ENCODE assay signal across 19 mouse cellular contexts in the genomic region with DNA sequence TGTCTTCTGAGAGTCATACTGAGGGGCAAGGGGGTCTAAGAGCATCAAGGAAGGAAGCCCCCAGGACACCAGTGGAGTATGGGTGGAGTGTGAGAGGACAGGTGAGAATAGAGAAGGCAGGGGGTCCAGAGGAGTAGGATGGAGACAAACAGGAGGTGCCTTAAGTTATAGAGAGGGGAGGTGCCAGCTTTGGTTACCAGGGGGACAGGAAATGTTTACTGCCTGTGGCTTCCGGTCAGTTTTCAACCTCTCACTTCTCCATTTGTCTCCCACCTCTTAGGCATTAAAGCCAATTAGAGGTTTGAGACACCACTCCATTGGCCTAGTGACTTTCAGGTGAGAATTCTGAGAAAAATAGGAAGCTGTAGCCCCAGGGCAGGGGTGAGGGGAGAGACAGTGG. TPM values are rescaled to one million over a fixed set of nuclear protein-coding genes. Genes with fewer than 3 reads are reported as not detected.
A peak's percentile ranks its signal among the peaks of the same experiment; 100 is the strongest.
DNase-seq lines count a peak whose midpoint lies in the region; ATAC-seq and TF ChIP-seq lines count a peak whose summit lies in the region.
"Had no signal": no experiment of that assay in that cellular context is flagged by ENCODE, and none has a peak within 500 bp of the region (broad histone marks: within the 10 kb centered on the region; RNA-seq: fewer than 3 reads in every experiment).

No protein-coding gene starts in this region.

- 30% methylated on average over 1 of the region's 1 CpGs for whole genome bisulfite sequencing in liver, postnatal 0 days (ENCODE audit: insufficient replicate concordance)

- intact Hi-C loops in gastrocnemius, adult 2 months (cut with DNase I) = no loop called here

- H3K9ac ChIP-seq in liver, postnatal 0 days (replicated peaks) = 0 out of 2 replicates have a peak overlapping the region, but pooled peaks have one; percentile 3
- H3K9ac ChIP-seq: forebrain, embryonic 13.5 days; hindbrain, embryonic 15.5 days; limb, embryonic 13.5 days; neural tube, embryonic 15.5 days had no signal

- TF ChIP-seq CTCF in gastrocnemius, adult 2 months (IDR thresholded peaks at IDR 0.05) = no peak
- TF ChIP-seq CTCF in liver, postnatal 0 days (IDR thresholded peaks at IDR 0.05; ENCODE audit: low read depth) = no peak

- no peak overlapping the region for H3K4me2 ChIP-seq in liver, postnatal 0 days (ENCODE audit: low read depth, low read length)
- H3K4me2 ChIP-seq: forebrain, embryonic 13.5 days; hindbrain, embryonic 15.5 days; limb, embryonic 13.5 days; neural tube, embryonic 15.5 days had no signal

- H3K9me3 ChIP-seq in liver, postnatal 0 days (ENCODE audit: low read length) = no peaks in the 10 kb centered on the region
- H3K9me3 ChIP-seq: forebrain, embryonic 13.5 days; hindbrain, embryonic 15.5 days; limb, embryonic 13.5 days; neural tube, embryonic 15.5 days had no signal

- H3K27ac ChIP-seq in gastrocnemius, adult 2 months = peak overlapping the region; percentile 57
- peak overlapping the region; percentile 62 for H3K27ac ChIP-seq in liver, postnatal 0 days (ENCODE audit: low read depth)
- H3K27ac ChIP-seq: forebrain, embryonic 13.5 days; hindbrain, embryonic 15.5 days; limb, embryonic 13.5 days; neural tube, embryonic 15.5 days had no signal

- TF ChIP-seq EP300 in liver, postnatal 0 days (IDR thresholded peaks at IDR 0.05; ENCODE audit: low read depth) = no peak

- no peak for ATAC-seq in liver, postnatal 0 days
- no peak for ATAC-seq in frontal cortex, adult (ENCODE audit: low TSS enrichment)
- ATAC-seq: forebrain, embryonic 13.5 days; lung, postnatal 0 days; midbrain, embryonic 16.5 days had no signal

- H3K4me3 ChIP-seq in gastrocnemius, adult 2 months = no peak overlapping the region
- H3K4me3 ChIP-seq in liver, postnatal 0 days (ENCODE audit: low read depth, low read length) = no peak overlapping the region
- H3K4me3 ChIP-seq: forebrain, embryonic 13.5 days; hindbrain, embryonic 15.5 days; limb, embryonic 13.5 days; neural tube, embryonic 15.5 days had no signal

- H3K36me3 ChIP-seq in liver, postnatal 0 days (replicated peaks; ENCODE audit: insufficient read depth, low read length) = peaks cover 7% of the 10 kb centered on the region
- H3K36me3 ChIP-seq: hindbrain, embryonic 15.5 days; neural tube, embryonic 15.5 days had no signal

- H3K4me1 ChIP-seq in liver, postnatal 0 days (ENCODE audit: insufficient read depth) = peaks cover 55% of the 10 kb centered on the region

- no peaks in the 10 kb centered on the region for H3K27me3 ChIP-seq in liver, postnatal 0 days (ENCODE audit: insufficient read depth, low read length)
- H3K27me3 ChIP-seq: limb, embryonic 13.5 days had no signal

- no peak for DNase-seq in gastrocnemius, adult 2 months
- DNase-seq in gastrocnemius, adult 18-20 months (ENCODE audit: low spot score) = no peak
- peak; percentile 49 for DNase-seq in lung, postnatal 36 days
- DNase-seq in lung, postnatal 4 days = no peak
- DNase-seq in liver, postnatal 0 days = no peak
- DNase-seq in layer of hippocampus, postnatal 10 days (ENCODE audit: low spot score in 2 of 2) = no peak
- DNase-seq in left cerebral cortex, adult 8-10 months (ENCODE audit: low spot score in 2 of 2) = no peak
- DNase-seq: adrenal gland, postnatal 14 days; cerebellum, adult 11-12 months; gastrocnemius, postnatal 10 days; kidney, adult 18-20 months; kidney, postnatal 4 days had no signal

RNA-seq across cellular contexts. Expression of gene Itga5, which starts 5.3 kb away (rescaled TPM):
- 1 to 10 TPM; 5.0 to 10.0 TPM for total RNA-seq in gastrocnemius, adult 2 months (2021)
- 1 to 10 TPM; 6.5 to 9.1 TPM for total RNA-seq in gastrocnemius, adult 18-20 months (2021)
- 15.6 and 16.0 TPM in 2 replicates for polyA plus RNA-seq in liver, postnatal 0 days (2015; fragmentation: Nextera tagmentation; extraction: Ambion mirVana)
- total RNA-seq in layer of hippocampus, postnatal 10 days (2021) = 1 to 10 TPM; 6.7 to 7.5 TPM
- 1 to 10 TPM; 5.7 to 7.2 (median 5.9) TPM for total RNA-seq in left cerebral cortex, adult 8-10 months (2022)

RNA-seq across cellular contexts. Expression of gene Zfp385a, which starts 21.4 kb away (rescaled TPM):
- total RNA-seq in gastrocnemius, adult 2 months (2021) = 10 to 100 TPM in 1 of 2 experiments, 1 to 10 TPM in 1; 8.0 to 13.0 TPM
- 10 to 100 TPM in 1 of 2 experiments, 1 to 10 TPM in 1; 7.9 to 32.1 TPM for total RNA-seq in gastrocnemius, adult 18-20 months (2021)
- 10.1 TPM in 2 replicates for polyA plus RNA-seq in liver, postnatal 0 days (2015; fragmentation: Nextera tagmentation; extraction: Ambion mirVana)
- 10 to 100 TPM; 36.5 to 45.0 TPM for total RNA-seq in layer of hippocampus, postnatal 10 days (2021)
- 10 to 100 TPM; 60.6 to 78.6 (median 69.1) TPM for total RNA-seq in left cerebral cortex, adult 8-10 months (2022)

RNA-seq across cellular contexts. Expression of gene Gpr84, which starts 50.9 kb away (rescaled TPM):
- not detected for total RNA-seq in gastrocnemius, adult 2 months (2021)
- not detected for total RNA-seq in gastrocnemius, adult 18-20 months (2021)
- 1.1 and 1.8 TPM in 2 replicates for polyA plus RNA-seq in liver, postnatal 0 days (2015; fragmentation: Nextera tagmentation; extraction: Ambion mirVana)
- total RNA-seq in layer of hippocampus, postnatal 10 days (2021) = 1 to 10 TPM in 1 of 2 experiments, under 1 TPM in 1; 0.89 to 1.0 TPM
- 1 to 10 TPM in 2 of 4 experiments, under 1 TPM in 2; 0.76 to 6.8 (median 2.8) TPM for total RNA-seq in left cerebral cortex, adult 8-10 months (2022)
- total RNA-seq: adrenal gland, postnatal 14 days had no signal
